Mouse (Mus musculus) embryonic fibroblast, embryonic 13.5 days (primary cell): Measurements from ENCODE around the gene Cd180. TPM values are rescaled to one million over a fixed set of nuclear protein-coding genes. Genes with fewer than 3 reads are reported as not detected.

Experiments
- H3K27ac ChIP-seq: 2 replicates; pipeline ENCODE4 v1.5.1; 2012; ENCODE audit warnings: low read length, control low read depth, inconsistent platforms; ENCODE audit not compliant: insufficient read depth
- H3K4me1 ChIP-seq: 2 replicates; pipeline ENCODE4 v1.6.1; 2011; ENCODE audit warnings: low read length; ENCODE audit not compliant: control insufficient read depth, insufficient read depth
- H3K4me3 ChIP-seq: 2 replicates; pipeline ENCODE4 v1.5.1; 2011; ENCODE audit warnings: mild to moderate bottlenecking, control low read depth, low read length; ENCODE audit not compliant: insufficient read depth
- CTCF ChIP-seq: IDR thresholded peaks from 2 replicates; pipeline ENCODE4 v1.5.1; 2011; ENCODE audit warnings: mild to moderate bottlenecking, control low read depth, low read length, moderate library complexity, borderline replicate concordance; ENCODE audit not compliant: insufficient read depth
- POLR2A ChIP-seq: IDR thresholded peaks from 2 replicates; pipeline ENCODE4 v1.6.1; 2011; ENCODE audit warnings: low read depth, mild to moderate bottlenecking, control low read depth, low read length, moderate library complexity
- polyA plus RNA-seq: library from polyadenylated mRNA; stranded (reverse); fragments of >200 nt; gene quantifications from 2 replicates; pipeline ENCODE4 v1.2.4, GENCODE M21; 2011; ENCODE audit warnings: low read depth; ENCODE audit not compliant: missing spikeins, insufficient read length

The Cd180 gene
- polyA plus RNA-seq, result 0.91 TPM in 1 of 2 replicates, not detected in the other

DNA sequence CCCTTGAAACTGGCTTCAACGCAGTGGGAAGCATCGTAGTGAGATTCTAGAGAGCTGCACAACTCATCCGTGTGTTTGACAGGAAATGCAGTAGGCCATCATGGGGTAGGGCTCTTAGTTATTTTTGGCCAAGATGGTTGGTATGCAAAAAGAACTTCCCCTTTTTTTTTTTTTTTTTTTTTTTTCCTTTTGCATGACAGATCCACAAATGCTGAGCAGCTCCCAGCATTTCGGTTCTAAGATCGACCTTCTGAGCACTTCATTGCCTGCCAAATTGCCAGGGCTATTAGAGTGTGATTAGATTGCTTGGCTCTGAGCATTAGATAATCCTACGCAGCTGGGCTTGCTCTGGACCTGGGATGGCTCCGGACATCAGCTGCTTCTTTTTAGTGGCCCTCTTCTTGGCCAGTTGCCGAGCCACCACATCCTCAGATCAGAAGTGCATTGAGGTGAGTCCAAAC lies at the start of gene Cd180:
Gene Cd180, plus strand, starts transcription at position 218 of the 461 bp plus-strand sequence.
- no peak within 1 kb of the TSS for H3K4me3 ChIP-seq
- TF ChIP-seq CTCF, result no peak
- no peak for TF ChIP-seq POLR2A
- no peak within 1 kb of the TSS for H3K27ac ChIP-seq
- H3K4me1 ChIP-seq, result no peaks in the 10 kb centered on the region

GRCm38 (mm10) chr13:102644344-102644743 lies 49.0 kb upstream of the Cd180 start:
- Histone ChIP-seq H3K27ac (no peak overlapping the region), H3K4me1 (no peaks in the 10 kb centered on the region), H3K4me3 (no peak overlapping the region)
- TF ChIP-seq CTCF (no peak), POLR2A (no peak)

DNA sequence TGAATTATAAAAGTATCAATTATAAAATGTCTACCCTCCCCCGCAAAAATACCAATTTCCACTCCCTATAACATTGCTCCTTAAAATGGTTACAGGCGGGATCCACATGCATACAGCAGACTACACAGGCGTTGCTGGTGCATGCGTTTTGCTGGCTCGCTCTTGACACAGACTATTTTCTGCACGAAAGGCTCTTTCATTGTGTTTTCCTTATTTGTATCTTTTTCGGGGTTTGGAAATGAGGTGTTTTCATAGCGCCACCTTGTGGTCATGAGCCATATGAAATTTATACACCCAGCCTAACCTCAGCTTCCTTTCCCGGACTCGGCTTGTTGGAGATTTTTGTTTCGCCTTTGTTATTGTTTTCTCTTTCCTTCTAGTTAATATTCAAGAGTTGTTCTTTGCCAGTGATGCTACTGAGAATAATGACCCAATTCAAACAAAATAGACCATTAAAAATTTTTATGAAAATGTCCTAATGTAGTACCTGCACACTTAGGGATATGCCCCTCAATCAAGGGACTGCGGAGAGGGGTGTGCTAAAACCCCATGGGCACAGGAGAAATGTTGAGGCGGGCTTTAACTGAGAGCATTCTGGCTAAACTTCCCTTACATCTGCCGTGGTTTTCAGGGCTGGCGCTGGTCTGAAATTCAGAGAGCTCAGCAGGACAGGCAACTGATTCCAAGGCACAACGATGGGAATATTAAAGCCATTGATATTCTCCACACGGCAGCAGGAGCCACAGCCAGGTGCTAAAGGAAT lies 48.4 kb upstream of the Cd180 start:
- TF ChIP-seq CTCF (no peak), POLR2A (no peak)
- no peak overlapping the region for H3K4me3 ChIP-seq

DNA sequence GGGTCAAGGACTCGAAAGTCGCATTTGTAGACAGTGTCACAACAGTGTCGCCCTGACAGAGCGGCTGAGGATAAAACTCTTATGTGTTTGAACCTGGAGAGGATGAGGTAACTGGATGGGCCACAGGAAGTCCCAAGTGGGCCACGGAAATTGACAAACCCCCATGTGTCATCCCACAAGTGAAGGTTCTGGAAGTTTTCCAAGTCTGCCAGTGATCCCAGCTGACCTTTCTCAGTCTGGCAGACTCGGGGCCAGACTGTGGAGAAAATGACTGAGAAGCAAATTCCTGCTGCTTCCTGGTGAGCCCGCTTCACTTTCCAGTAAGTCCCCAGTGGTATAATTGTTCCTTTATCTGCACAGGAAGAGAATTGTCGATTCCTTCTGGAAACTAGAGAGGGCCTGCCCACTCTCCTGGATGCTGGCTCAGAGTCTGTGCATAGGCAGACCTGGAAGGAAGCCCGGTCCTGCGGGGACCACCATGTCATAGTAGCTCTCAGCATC lies 47.0 kb upstream of the Cd180 start:
- Histone ChIP-seq H3K4me3 (no peak overlapping the region), H3K4me1 (no peaks in the 10 kb centered on the region), H3K27ac (no peak overlapping the region)
- TF ChIP-seq CTCF, result no peak
- TF ChIP-seq POLR2A, result no peak

More for the DNA sequence above, 48.4 kb upstream of the Cd180 start:
- Histone ChIP-seq H3K27ac (no peak overlapping the region), H3K4me1 (no peaks in the 10 kb centered on the region)

- Histone ChIP-seq H3K4me1 (no peaks in the 10 kb centered on the region), H3K4me3 (no peak overlapping the region), H3K27ac (no peak overlapping the region)
- TF ChIP-seq CTCF, result no peak
- no peak for TF ChIP-seq POLR2A
These were observed 45.8 kb upstream of the Cd180 start for GRCm38 (mm10) chr13:102647511-102647910.

- Histone ChIP-seq H3K4me3 (no peak overlapping the region), H3K27ac (peak overlapping the region; percentile 72), H3K4me1 (no peaks in the 10 kb centered on the region)
- no peak for TF ChIP-seq CTCF
- TF ChIP-seq POLR2A, result no peak
These were observed 41.0 kb upstream of the Cd180 start for GRCm38 (mm10) chr13:102652303-102652889.

DNA sequence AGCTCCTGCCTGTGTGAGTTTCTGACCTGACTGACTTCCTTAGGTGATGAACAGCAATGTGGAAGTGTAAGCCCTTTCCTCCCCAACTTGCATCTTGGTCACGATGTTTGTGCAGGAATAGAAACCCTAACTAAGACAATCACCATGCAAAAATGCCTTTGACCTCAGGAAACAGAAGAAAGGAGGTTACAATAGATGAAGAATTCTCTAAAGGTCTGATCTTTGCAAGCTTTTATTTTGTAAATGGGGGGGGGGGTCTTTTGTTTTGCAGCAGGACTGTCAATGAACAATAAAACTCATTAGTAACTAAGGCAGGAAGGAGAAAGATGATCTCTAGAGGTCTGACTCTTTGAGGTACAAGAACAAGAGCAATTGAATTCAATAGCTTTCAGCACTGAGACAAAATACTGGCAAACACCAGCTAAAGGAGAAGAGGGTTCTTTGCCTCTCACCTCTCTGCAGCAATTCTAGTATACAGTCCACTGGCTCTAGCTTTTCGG lies 38.2 kb upstream of the Cd180 start:
- no peak for TF ChIP-seq POLR2A
- no peak for TF ChIP-seq CTCF
- Histone ChIP-seq H3K4me3 (no peak overlapping the region), H3K27ac (no peak overlapping the region), H3K4me1 (no peaks in the 10 kb centered on the region)

DNA sequence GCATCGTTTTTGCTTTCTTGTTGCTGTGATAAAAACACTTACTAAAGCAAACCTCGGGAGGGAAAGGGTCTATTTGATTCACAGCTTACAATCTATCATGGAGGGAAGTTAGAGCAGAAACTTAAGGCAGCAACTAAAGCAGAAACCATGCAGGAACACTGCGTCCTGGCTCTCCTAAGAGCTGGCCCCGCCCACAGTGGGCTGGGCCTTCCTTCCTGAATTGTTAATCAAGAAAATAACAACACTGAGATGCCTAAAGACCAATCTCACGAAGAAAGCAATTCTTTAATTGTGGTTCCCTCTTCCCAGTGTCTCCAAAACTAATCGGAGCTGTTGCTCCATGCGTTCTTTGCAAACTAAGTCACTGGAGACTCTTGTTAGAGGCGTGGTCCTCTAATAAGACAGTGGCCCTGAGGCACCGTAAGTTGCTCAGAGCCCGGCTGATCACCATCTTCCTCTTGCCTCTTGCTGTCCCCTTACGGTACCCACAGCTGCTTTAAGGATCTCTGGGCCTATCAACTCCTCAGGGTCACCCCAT lies 37.1 kb upstream of the Cd180 start:
- H3K4me1 ChIP-seq, result no peaks in the 10 kb centered on the region
- no peak overlapping the region for H3K27ac ChIP-seq
- TF ChIP-seq CTCF, result no peak
- no peak for TF ChIP-seq POLR2A

GRCm38 (mm10) chr13:102658223-102658839 lies 35.0 kb upstream of the Cd180 start:
- peak overlapping the region; percentile 38; the same call in 1 of the 2 replicates for H3K27ac ChIP-seq
- no peaks in the 10 kb centered on the region for H3K4me1 ChIP-seq
- TF ChIP-seq POLR2A (no peak), CTCF (no peak)
- H3K4me3 ChIP-seq, result no peak overlapping the region

More for the DNA sequence above, 37.1 kb upstream of the Cd180 start:
- H3K4me3 ChIP-seq, result no peak overlapping the region
